Mouse (Mus musculus): ENCODE results near the gene Itgb5.

Itgb5 gene

GRCm38 (mm10) chr16:33879031-33879430 is 49.6 kb downstream of the Itgb5 start:
- no peak for DNase-seq

DNA sequence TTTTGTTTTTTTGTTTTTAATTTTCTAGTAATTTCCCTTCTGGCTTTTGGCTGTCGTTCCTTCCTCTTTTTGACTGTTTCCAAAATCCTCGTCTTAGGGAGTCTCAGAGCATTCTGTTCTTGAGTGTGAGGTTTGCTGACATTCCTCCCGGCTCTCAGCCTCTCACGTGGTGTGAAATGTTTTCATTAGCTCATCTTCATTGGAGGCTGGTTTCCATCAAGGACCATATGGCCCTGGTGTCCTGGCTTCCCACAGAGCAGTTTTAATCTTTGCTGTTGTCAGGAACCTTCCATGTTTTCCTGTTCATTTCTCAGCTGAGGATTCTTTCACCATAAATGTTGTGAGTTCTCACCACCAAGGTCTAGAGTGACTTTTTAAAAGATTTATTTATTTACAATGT is 50.1 kb downstream of the Itgb5 start:
- peak; percentile 60 to 67 for DNase-seq

DNA sequence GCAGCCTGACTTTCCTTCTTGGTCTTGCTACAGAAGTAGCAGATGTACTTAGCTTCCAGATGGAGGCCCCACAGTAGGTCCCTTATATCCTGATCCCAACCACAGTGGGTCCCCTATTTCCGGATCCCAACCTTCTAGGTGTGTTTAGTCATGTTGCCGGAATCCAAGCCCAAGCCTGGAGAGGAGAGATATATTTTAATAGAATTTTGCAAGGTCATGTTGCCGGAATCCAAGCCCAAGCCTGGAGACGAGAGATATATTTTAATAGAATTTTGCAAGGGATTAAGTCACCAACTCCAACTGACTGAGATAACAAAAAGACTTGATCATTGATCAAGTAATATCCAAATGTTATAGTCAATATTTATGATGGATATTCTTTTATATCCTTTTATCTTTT is 51.3 kb downstream of the Itgb5 start:
- DNase-seq: no peak

DNA sequence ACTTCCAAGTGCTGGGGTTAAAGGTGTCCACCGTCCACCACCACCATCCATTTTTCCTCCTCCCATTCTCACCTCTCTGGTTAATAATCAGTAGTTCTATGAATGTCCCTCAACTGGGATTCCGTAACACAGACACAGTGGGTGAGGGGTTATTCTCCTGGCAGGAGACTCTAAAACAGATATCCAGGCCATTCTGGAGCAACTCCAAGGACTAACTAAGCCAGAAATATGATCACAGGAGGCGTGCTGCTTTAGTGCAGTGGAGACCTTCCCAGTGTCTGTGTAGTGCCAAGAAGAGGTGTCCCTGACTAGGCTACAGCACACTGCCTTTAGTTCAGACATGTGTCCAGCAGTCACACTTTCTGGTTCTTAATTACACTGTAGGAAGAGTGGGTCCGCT is 53.1 kb downstream of the Itgb5 start:
- DNase-seq: peak in 1 of 2 experiments; percentile 45

GRCm38 (mm10) chr16:33883046-33883975 is 53.8 kb downstream of the Itgb5 start:
- DNase-seq: peak in 1 of 2 experiments; percentile 31

DNA sequence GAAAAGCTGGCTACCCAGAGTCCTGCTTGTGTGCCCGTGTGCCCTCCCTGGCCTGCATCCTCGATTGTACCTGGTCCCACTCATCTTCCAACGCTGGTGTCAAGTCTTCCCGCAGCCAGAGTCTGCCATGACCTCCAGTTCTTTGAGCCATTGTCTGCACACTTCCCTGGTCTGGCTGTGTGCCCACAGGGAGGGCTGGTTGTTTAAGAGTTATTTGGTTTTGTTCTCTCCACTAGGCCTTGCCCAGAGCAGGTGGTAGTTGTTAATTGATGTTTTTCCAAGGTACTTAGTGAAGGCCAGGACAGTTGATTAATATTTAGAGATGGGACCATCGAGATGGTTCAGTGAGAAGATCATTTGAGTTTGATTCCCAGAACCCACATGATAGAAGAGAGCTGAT is 54.7 kb downstream of the Itgb5 start:
- peak in 1 of 2 experiments; percentile 32 for DNase-seq

- DNase-seq: no peak
Measured at GRCm38 (mm10) chr16:33885021-33885471, 55.6 kb downstream of the Itgb5 start.

GRCm38 (mm10) chr16:33885671-33886328 is 56.3 kb downstream of the Itgb5 start:
- no peak for DNase-seq

GRCm38 (mm10) chr16:33886665-33887064 is 57.2 kb downstream of the Itgb5 start:
- DNase-seq: no peak

DNA sequence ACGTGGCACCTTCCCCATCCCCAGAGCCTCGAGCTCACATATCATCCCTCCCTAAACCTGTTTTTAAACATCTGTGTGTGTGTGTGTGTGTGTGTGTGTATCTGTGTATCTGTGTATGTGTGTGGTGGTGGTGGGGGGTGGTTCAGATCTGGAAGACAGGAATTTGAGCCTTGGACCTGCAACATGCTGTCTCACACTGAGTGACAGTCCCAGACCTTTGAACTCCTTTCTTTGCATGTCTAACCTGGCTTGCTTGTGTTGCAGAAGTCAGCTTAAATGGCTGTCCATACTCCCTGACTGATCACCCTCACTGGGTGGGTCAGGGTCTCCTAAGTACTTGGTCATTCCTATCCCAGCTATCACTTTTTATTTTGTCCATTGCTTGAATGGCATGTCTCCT is 58.5 kb downstream of the Itgb5 start:
- DNase-seq: no peak

GRCm38 (mm10) chr16:33889000-33889607 is 59.6 kb downstream of the Itgb5 start:
- DNase-seq: no peak

GRCm38 (mm10) chr16:33891099-33891498 is 61.6 kb downstream of the Itgb5 start:
- DNase-seq: no peak

- DNase-seq: peak; percentile 65 to 82
Measured at GRCm38 (mm10) chr16:33891561-33892281, 62.3 kb downstream of the Itgb5 start.

DNA sequence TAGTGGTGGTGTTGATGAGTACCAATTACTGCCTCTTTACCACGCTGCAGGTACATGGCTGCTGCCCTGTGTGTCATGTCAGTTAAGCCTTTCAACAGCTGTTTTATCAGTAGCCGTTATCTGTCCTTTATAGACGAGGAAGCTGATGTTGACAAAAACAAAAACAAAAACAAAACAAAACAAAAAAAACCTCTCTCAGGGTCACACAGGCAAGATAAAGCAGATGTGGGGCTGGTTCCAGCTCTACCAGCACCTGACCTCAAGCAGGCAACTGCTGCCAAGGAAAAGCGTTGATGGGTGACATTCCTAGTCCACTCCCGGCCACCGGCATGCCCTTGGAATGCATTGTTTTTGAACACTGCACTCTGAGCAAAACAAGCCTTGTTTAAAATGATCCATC is 63.1 kb downstream of the Itgb5 start:
- DNase-seq: no peak

- no peak for DNase-seq
Measured at GRCm38 (mm10) chr16:33893796-33894195, 64.3 kb downstream of the Itgb5 start.

- DNase-seq: no peak
Measured at GRCm38 (mm10) chr16:33894449-33894848, 65.0 kb downstream of the Itgb5 start.

GRCm38 (mm10) chr16:33895690-33896089 is 66.2 kb downstream of the Itgb5 start:
- no peak for DNase-seq

- DNase-seq: no peak
Measured at GRCm38 (mm10) chr16:33896801-33897200, 67.3 kb downstream of the Itgb5 start.

DNA sequence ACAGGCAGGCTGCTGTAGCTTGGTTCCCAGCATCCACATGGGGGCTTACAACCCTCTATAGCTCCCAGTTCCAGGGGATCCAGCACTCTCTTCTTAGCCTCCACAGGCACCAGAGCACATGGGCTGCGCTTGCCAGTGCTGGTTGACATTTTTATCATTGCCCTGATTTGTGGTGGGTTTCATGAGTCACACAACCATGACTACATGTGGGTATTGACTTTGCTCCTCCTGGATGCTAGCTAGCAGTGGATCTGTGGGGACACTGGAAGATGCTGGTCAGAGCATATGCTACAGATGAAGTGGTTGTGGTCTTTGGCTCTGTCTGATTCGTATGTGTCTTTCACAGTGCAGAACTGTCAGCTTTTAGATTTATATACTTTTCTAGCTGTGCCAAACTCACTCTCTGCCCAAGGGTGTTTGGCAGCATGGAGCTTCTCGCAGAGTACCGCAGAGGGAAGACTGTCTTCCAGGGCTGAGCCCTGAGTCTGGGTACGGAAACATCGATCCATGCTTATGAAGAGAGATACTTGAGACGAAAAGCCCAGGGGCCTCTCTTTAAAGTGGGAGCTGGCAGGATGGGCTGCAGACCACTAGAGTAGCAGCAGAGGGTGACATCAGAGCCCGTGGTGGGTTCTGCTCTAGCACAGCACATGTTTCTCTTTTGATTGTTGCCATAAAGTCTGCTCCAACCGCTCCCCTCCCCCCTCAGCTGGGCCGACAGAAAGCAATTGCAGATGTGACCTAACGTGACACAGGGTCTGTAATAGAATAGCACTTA is 74.4 kb downstream of the Itgb5 start:
- DNase-seq: no peak

GRCm38 (mm10) chr16:33904553-33904952 is 75.1 kb downstream of the Itgb5 start:
- DNase-seq: no peak

GRCm38 (mm10) chr16:33908239-33908638 is 78.8 kb downstream of the Itgb5 start:
- no peak for DNase-seq

- no peak for DNase-seq
Measured at GRCm38 (mm10) chr16:33914997-33915396, 85.5 kb downstream of the Itgb5 start.
